Comparison of ENCODE assay signal across 8 mouse cellular contexts in the genomic region with DNA sequence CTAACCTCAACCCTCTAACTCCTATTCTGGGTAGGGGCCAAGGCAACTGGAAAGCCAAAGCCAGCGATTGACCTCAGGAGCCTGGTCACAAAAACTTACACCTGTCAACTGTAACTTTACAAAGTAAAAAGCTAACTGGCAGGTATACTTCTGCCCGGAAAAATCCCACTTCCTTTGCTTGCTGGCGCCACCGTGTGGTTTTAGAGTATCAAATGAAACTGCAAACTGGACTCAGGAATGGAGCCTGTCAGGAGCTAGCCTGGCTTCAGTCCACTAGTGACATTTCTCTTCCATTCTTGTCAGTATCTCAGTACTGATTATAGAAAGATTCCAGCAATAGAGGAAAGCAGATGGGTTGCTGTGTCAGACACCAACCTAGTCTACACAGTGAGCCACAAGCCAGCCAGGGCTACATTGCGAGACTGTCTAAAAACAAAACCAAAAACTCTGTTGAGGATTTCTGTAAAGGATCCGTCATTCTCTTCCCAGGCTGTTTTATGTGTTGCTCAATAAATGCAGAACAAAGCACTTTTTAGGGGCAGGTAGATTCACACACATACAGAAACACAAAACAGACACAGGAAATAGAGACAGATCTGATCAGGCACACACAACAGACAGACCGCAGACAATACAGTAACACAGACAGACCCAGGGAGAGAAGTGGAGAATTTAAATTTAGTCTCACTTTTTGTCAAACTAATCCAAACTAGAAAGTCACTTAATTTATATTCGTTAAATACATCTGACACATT. TPM values are rescaled to one million over a fixed set of nuclear protein-coding genes. Genes with fewer than 3 reads are reported as not detected.
DNase-seq lines count a peak whose midpoint lies in the region; ATAC-seq and TF ChIP-seq lines count a peak whose summit lies in the region.

No protein-coding gene starts in this region.

- H3K4me2 ChIP-seq in kidney, postnatal 0 days (ENCODE audit: low read length): no peak overlapping the region

- no peak overlapping the region for H3K4me3 ChIP-seq in C2C12 (ENCODE audit: insufficient read depth, poor library complexity, severe bottlenecking)
- no peak overlapping the region for H3K4me3 ChIP-seq in kidney, postnatal 0 days (replicated peaks; ENCODE audit: low read depth, low read length)
- H3K4me3 ChIP-seq in lung, adult 2 months (replicated peaks; ENCODE audit: extremely low read depth, low read depth, low read length): no peak overlapping the region

- no peaks in the 10 kb centered on the region for H3K79me2 ChIP-seq in C2C12 (ENCODE audit: control insufficient read depth, insufficient read depth)

- no peak overlapping the region for H3K9ac ChIP-seq in kidney, postnatal 0 days (ENCODE audit: low read depth, low read length)

- intact Hi-C loops in gastrocnemius, postnatal 14 days (cut with DNase I; ENCODE audit: low total_unique reads): loop anchor here (5.0 kb wide), 1 partner anchor 368 kb away; no protein-coding TSS in a partner anchor

- no peak overlapping the region for H3K27ac ChIP-seq in kidney, postnatal 0 days

- 32% methylated on average over 8 of the region's 8 CpGs for WGBS in kidney, postnatal 0 days
- 30% methylated on average over 8 of the region's 8 CpGs for WGBS in lung, adult 2 months

- peaks cover 2% of the 10 kb centered on the region for H3K27me3 ChIP-seq in C2C12 (ENCODE audit: control insufficient read depth, insufficient read depth, insufficient read length)
- no peaks in the 10 kb centered on the region for H3K27me3 ChIP-seq in kidney, postnatal 0 days (ENCODE audit: insufficient read depth, low read length)

- no peaks in the 10 kb centered on the region for H3K36me3 ChIP-seq in C2C12 (ENCODE audit: control insufficient read depth, insufficient read depth)
- no peaks in the 10 kb centered on the region for H3K36me3 ChIP-seq in kidney, postnatal 0 days (ENCODE audit: insufficient read depth, low read length)

- H3K4me1 ChIP-seq in kidney, postnatal 0 days (replicated peaks; ENCODE audit: insufficient read depth, low read length): no peaks in the 10 kb centered on the region
- H3K4me1 ChIP-seq in lung, adult 2 months (ENCODE audit: control insufficient read depth, insufficient read depth, low read length): peaks cover 1% of the 10 kb centered on the region; the same call in 1 of the 2 replicates

- peak; percentile 69 for DNase-seq in MN1 (ENCODE audit: low spot score)
- peak; percentile 24 for DNase-seq in cerebellum, adult 8-10 months
- DNase-seq in gastrocnemius, postnatal 14 days: peak; percentile 39
- peak; percentile 83 for DNase-seq in kidney, postnatal 0 days (ENCODE audit: low spot score)
- DNase-seq in lung, adult 2 months: peak; percentile 69
- DNase-seq in retina, embryonic 14.5 days (ENCODE audit: low spot score): peak; percentile 77
- peak; percentile 76 for DNase-seq in urinary bladder, postnatal 14 days (ENCODE audit: low spot score)

- ATAC-seq in kidney, postnatal 0 days (replicated peaks; ENCODE audit: low FRiP score, low read depth): 0 out of 2 replicates have a peak, but pooled peaks have one; percentile 17

- no peaks in the 10 kb centered on the region for H3K9me3 ChIP-seq in kidney, postnatal 0 days (replicated peaks; ENCODE audit: low read length)

- TF ChIP-seq CTCF in C2C12 (IDR thresholded peaks at IDR 0.05; ENCODE audit: control insufficient read depth, insufficient read depth, insufficient read length): peak; percentile 35
- peak; percentile 83 for TF ChIP-seq CTCF in kidney, postnatal 0 days (IDR thresholded peaks at IDR 0.05; ENCODE audit: low read depth)
- peak; percentile 44; the same call in 1 of the 2 replicates for TF ChIP-seq CTCF in lung, adult 2 months (IDR thresholded peaks at IDR 0.05; ENCODE audit: insufficient read depth, low read length)

- H3ac ChIP-seq in C2C12 (ENCODE audit: control insufficient read depth, insufficient read length, low read depth): no peak overlapping the region

- TF ChIP-seq POLR2A in lung, adult 2 months (IDR thresholded peaks at IDR 0.05; ENCODE audit: borderline replicate concordance, extremely low read depth, low read depth, low read length): no peak

- H3K79me3 ChIP-seq in C2C12 (ENCODE audit: low read depth): no peaks in the 10 kb centered on the region

TF ChIP-seq in C2C12, 6 proteins besides CTCF, POLR2A, EP300 and RAD21:
- TF ChIP-seq FOSL1 (IDR thresholded peaks at IDR 0.05; ENCODE audit: insufficient read depth, low read length, poor library complexity, severe bottlenecking): no peak
- TF ChIP-seq MYOG (IDR thresholded peaks at IDR 0.05; ENCODE audit: control insufficient read depth, extremely low read depth, insufficient read length): no peak
- no peak for TF ChIP-seq CEBPB (IDR thresholded peaks at IDR 0.05; ENCODE audit: low read depth)
- no peak for TF ChIP-seq MAX (IDR thresholded peaks at IDR 0.05)
- TF ChIP-seq MYOD1 (IDR thresholded peaks at IDR 0.05; ENCODE audit: control insufficient read depth, insufficient read length, low read depth): no peak
- no peak for TF ChIP-seq USF1 (IDR thresholded peaks at IDR 0.05; ENCODE audit: low read depth)

RNA-seq across cellular contexts. Expression of gene Acad9, which starts 5.5 kb away (rescaled TPM):
- polyA plus RNA-seq in C2C12 (2012; fragmentation: generic; extraction: Trizol): 20.7 TPM
- total RNA-seq in gastrocnemius, postnatal 14 days (2021): 10 to 100 TPM; 19.2 to 27.3 TPM
- polyA plus RNA-seq in kidney, postnatal 0 days (2015; fragmentation: Nextera tagmentation; extraction: Ambion mirVana): 77.4 and 90.3 TPM in 2 replicates
- 9.6 and 17.1 TPM in 2 replicates for polyA plus RNA-seq in lung, adult 2 months (2012; rRNA removed)

RNA-seq across cellular contexts. Expression of gene Ccdc144b, which starts 6.9 kb away (rescaled TPM):
- not detected for polyA plus RNA-seq in C2C12 (2012; fragmentation: generic; extraction: Trizol)
- total RNA-seq in gastrocnemius, postnatal 14 days (2021): not detected
- polyA plus RNA-seq in kidney, postnatal 0 days (2015; fragmentation: Nextera tagmentation; extraction: Ambion mirVana): not detected in 2 replicates
- polyA plus RNA-seq in lung, adult 2 months (2012; rRNA removed): not detected in 2 replicates

RNA-seq across cellular contexts. Expression of gene Mccc1, which starts 59.8 kb away (rescaled TPM):
- polyA plus RNA-seq in C2C12 (2012; fragmentation: generic; extraction: Trizol): 8.1 TPM
- 10 to 100 TPM; 23.0 to 30.4 TPM for total RNA-seq in gastrocnemius, postnatal 14 days (2021)
- 101 and 108 TPM in 2 replicates for polyA plus RNA-seq in kidney, postnatal 0 days (2015; fragmentation: Nextera tagmentation; extraction: Ambion mirVana)
- polyA plus RNA-seq in lung, adult 2 months (2012; rRNA removed): 10.7 and 14.1 TPM in 2 replicates

Comparison
In these comparisons a context has a peak if more than half of its experiments do, and no peak if none do; other contexts are left out.
1. DNase-seq: peak in every context shown above with its lines; median percentile 83 in kidney, postnatal 0 days; 77 in retina, embryonic 14.5 days; 76 in urinary bladder, postnatal 14 days; 69 in MN1; 69 in lung, adult 2 months; 39 in gastrocnemius, postnatal 14 days; 24 in cerebellum, adult 8-10 months.